Mouse (Mus musculus): Measurements from ENCODE around the gene Tmem123. TPM values are rescaled to one million over a fixed set of nuclear protein-coding genes. Genes with fewer than 3 reads are reported as not detected.

The Tmem123 gene
- polyA plus RNA-seq, 2 experiments: 23.3 to 45.2 TPM

DNA sequence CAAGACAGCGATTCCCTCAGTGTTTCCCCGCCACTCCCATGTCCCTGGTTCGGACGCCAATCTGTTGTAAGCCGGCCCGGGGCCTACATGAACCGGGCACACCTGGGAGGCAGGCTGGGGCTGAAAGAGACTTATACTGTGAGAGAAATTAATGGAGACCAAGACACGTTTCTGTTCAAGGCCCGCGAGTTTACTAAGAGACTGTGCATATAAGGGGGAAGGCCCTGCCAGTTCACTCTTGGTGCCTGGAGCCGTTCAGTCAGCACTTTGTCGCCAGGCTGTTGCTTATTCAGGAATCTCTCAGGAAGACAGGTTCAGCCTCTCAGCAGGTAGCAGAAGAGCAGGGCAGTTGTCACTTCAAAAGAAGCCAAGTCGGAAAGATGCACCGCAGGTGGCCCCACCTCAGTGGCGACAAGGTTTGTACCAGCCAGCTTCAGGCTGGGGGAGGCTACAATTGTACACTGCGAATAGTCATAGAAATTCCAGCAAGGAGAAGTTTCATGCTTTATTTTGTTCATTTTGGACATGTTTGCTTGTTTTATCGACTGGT is 1.9 kb upstream of the Tmem123 start:
- 78% methylated on average over 17 of the region's 17 CpGs for WGBS (ENCODE audit: insufficient replicate concordance)
- Histone ChIP-seq H3K4me2 (ENCODE audit: low read depth) (no peak overlapping the region), H3K4me1 (replicated peaks; ENCODE audit: control insufficient read depth in 2 of 2, insufficient read depth in 2 of 2, low read length in 1 of 2) (peaks cover 23 to 24% of the 10 kb centered on the region in 2 experiments)

GRCm38 (mm10) chr9:7762741-7763140 is 1.1 kb upstream of the Tmem123 start:
- no peaks in the 10 kb centered on the region for H3K27me3 ChIP-seq (ENCODE audit: control insufficient read depth, insufficient read depth, low read length)
- WGBS (ENCODE audit: insufficient replicate concordance): 71% methylated on average over 3 of the region's 3 CpGs
- TF ChIP-seq CTCF (IDR thresholded peaks at IDR 0.05; ENCODE audit: low read depth): no peak
- TF ChIP-seq EP300 (IDR thresholded peaks at IDR 0.05; ENCODE audit: low read depth): no peak
- no peak for DNase-seq (ENCODE audit: low read depth in 3 of 3, low spot score in 3 of 3)
- H3K9ac ChIP-seq (replicated peaks): peak overlapping the region; percentile 9; the same call in 1 of the 2 replicates
- no peak overlapping the region for H3K27ac ChIP-seq
- no peaks in the 10 kb centered on the region for H3K9me3 ChIP-seq (ENCODE audit: control insufficient read depth, low read length)
- H3K4me1 ChIP-seq (replicated peaks; ENCODE audit: control insufficient read depth in 2 of 2, insufficient read depth in 2 of 2, low read length in 1 of 2): peaks cover 24 to 30% of the 10 kb centered on the region in 2 experiments
- no peaks in the 10 kb centered on the region for H3K36me3 ChIP-seq (replicated peaks; ENCODE audit: control insufficient read depth, insufficient read depth, low read depth)
- peak overlapping the region; percentile 71 for H3K4me2 ChIP-seq (ENCODE audit: low read depth)
- no peak overlapping the region for H3K4me3 ChIP-seq (ENCODE audit: insufficient read depth in 1 of 2, low read depth in 2 of 2, low read length in 2 of 2)
- ATAC-seq (ENCODE audit: insufficient read depth): no peak

More for the DNA sequence above, 1.9 kb upstream of the Tmem123 start:
- DNase-seq (ENCODE audit: low read depth in 3 of 3, low spot score in 3 of 3) (no peak), ATAC-seq (ENCODE audit: insufficient read depth) (no peak)
- Histone ChIP-seq H3K36me3 (replicated peaks; ENCODE audit: control insufficient read depth, insufficient read depth, low read depth) (no peaks in the 10 kb centered on the region), H3K9me3 (ENCODE audit: control insufficient read depth, low read length) (no peaks in the 10 kb centered on the region), H3K27me3 (ENCODE audit: control insufficient read depth, insufficient read depth, low read length) (no peaks in the 10 kb centered on the region), H3K27ac (no peak overlapping the region), H3K4me3 (ENCODE audit: insufficient read depth in 1 of 2, low read depth in 2 of 2, low read length in 2 of 2) (no peak overlapping the region), H3K9ac (replicated peaks) (no peak overlapping the region)
- TF ChIP-seq CTCF (IDR thresholded peaks at IDR 0.05; ENCODE audit: low read depth) (no peak), EP300 (IDR thresholded peaks at IDR 0.05; ENCODE audit: low read depth) (no peak)

DNA sequence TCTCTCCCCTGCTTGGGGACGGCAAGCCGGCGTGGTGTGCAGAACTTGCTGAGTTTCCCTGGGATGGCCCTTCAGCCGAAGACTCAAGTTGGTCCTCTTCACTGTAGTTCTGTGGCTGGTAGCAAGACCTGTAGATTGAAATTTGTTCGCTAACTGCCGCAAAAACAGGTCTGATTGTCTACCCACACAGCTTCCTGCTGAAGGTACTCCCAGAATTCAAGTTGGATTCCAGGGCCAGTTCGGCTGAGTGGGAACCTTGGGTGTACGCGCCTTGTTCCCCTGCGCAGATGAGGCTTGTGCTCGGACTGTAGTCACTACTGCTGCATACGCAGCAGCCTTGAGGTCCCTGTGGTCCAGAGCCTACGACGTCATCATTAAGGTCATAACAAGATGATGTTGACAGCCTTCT is 626 bp downstream of the Tmem123 start:
- WGBS (ENCODE audit: insufficient replicate concordance): under 1% methylated on average over 14 of the region's 14 CpGs

DNA sequence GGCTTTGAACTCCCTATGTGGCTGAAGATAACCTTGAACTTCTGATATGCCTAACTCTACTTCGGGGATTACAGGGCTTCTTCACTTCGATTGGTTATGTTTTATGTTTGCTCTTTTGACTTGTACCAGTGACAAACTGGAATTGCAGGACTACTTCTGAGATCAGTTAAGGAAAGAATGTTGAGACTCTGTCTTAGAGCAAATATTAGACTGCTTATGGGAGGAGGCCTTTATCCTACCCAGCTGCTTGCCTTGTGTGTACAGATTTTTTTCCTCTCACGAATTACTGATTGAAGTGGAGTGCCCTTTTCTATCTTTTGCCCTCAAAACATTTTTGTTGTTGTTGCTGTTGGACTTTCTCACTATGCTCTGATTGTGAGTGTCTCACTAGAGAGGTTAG is 1.4 kb downstream of the Tmem123 start:
- Histone ChIP-seq H3K36me3 (replicated peaks; ENCODE audit: control insufficient read depth, insufficient read depth, low read depth) (no peaks in the 10 kb centered on the region; the same call in 1 of the 2 replicates), H3K27ac (peak overlapping the region; percentile 16), H3K4me3 (ENCODE audit: insufficient read depth in 1 of 2, low read depth in 2 of 2, low read length in 2 of 2) (peak overlapping the region; percentile 76 to 89; a peak in 3 of 4 replicates), H3K9ac (replicated peaks) (peak overlapping the region; percentile 83), H3K4me1 (replicated peaks; ENCODE audit: control insufficient read depth in 2 of 2, insufficient read depth in 2 of 2, low read length in 1 of 2) (peaks cover 24 to 30% of the 10 kb centered on the region in 2 experiments), H3K27me3 (ENCODE audit: control insufficient read depth, insufficient read depth, low read length) (no peaks in the 10 kb centered on the region), H3K9me3 (ENCODE audit: control insufficient read depth, low read length) (no peaks in the 10 kb centered on the region), H3K4me2 (ENCODE audit: low read depth) (peak overlapping the region; percentile 77)
- DNase-seq (ENCODE audit: low read depth in 3 of 3, low spot score in 3 of 3) (no peak), ATAC-seq (ENCODE audit: insufficient read depth) (no peak)
- 18% methylated on average over 3 of the region's 3 CpGs for WGBS (ENCODE audit: insufficient replicate concordance)
- TF ChIP-seq EP300 (IDR thresholded peaks at IDR 0.05; ENCODE audit: low read depth): no peak
- TF ChIP-seq CTCF (IDR thresholded peaks at IDR 0.05; ENCODE audit: low read depth): no peak

More for the DNA sequence above, 626 bp downstream of the Tmem123 start:
- Histone ChIP-seq H3K36me3 (replicated peaks; ENCODE audit: control insufficient read depth, insufficient read depth, low read depth) (no peaks in the 10 kb centered on the region), H3K4me2 (ENCODE audit: low read depth) (peak overlapping the region; percentile 77), H3K27ac (peak overlapping the region; percentile 53), H3K4me1 (replicated peaks; ENCODE audit: control insufficient read depth in 2 of 2, insufficient read depth in 2 of 2, low read length in 1 of 2) (peaks cover 24 to 30% of the 10 kb centered on the region in 2 experiments), H3K9ac (replicated peaks) (peak overlapping the region; percentile 83), H3K4me3 (ENCODE audit: insufficient read depth in 1 of 2, low read depth in 2 of 2, low read length in 2 of 2) (peak overlapping the region; percentile 76 to 89), H3K27me3 (ENCODE audit: control insufficient read depth, insufficient read depth, low read length) (no peaks in the 10 kb centered on the region), H3K9me3 (ENCODE audit: control insufficient read depth, low read length) (no peaks in the 10 kb centered on the region)
- peak; percentile 40 to 60 (median 44) for DNase-seq (ENCODE audit: low read depth in 3 of 3, low spot score in 3 of 3)
- peak; percentile 24 for ATAC-seq (ENCODE audit: insufficient read depth)
- TF ChIP-seq CTCF (IDR thresholded peaks at IDR 0.05; ENCODE audit: low read depth) (no peak), EP300 (IDR thresholded peaks at IDR 0.05; ENCODE audit: low read depth) (no peak)

DNA sequence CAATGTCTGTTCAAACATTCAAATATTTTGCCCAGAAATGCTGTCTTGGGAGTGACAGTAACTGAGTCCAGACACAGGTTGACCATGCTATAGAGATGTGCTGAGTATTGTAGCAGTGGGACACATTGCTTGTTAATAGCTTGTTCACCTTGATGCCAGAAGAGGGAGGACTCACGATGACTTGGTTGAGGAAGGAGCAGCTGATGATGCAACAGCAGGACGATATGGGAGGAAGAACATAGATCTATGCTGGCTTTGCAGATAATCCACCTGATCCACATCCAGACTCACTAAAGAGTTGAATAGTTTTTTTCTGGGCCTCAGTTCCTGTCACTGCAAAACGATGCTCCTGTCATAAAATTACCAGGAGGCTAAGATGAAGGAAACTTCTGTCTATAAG is 2.7 kb downstream of the Tmem123 start:
- no peak overlapping the region for H3K9ac ChIP-seq (replicated peaks)

More for the DNA sequence above, 2.7 kb downstream of the Tmem123 start:
- Histone ChIP-seq H3K36me3 (replicated peaks; ENCODE audit: control insufficient read depth, insufficient read depth, low read depth) (no peaks in the 10 kb centered on the region; the same call in 1 of the 2 replicates), H3K4me3 (ENCODE audit: insufficient read depth in 1 of 2, low read depth in 2 of 2, low read length in 2 of 2) (no peak overlapping the region), H3K4me2 (ENCODE audit: low read depth) (no peak overlapping the region), H3K9me3 (ENCODE audit: control insufficient read depth, low read length) (no peaks in the 10 kb centered on the region), H3K4me1 (replicated peaks; ENCODE audit: control insufficient read depth in 2 of 2, insufficient read depth in 2 of 2, low read length in 1 of 2) (peaks cover 24 to 30% of the 10 kb centered on the region in 2 experiments), H3K27ac (no peak overlapping the region), H3K27me3 (ENCODE audit: control insufficient read depth, insufficient read depth, low read length) (no peaks in the 10 kb centered on the region)
- 24% methylated on average over 3 of the region's 3 CpGs for WGBS (ENCODE audit: insufficient replicate concordance)
- no peak for DNase-seq (ENCODE audit: low read depth in 3 of 3, low spot score in 3 of 3)
- ATAC-seq (ENCODE audit: insufficient read depth): no peak
- TF ChIP-seq EP300 (IDR thresholded peaks at IDR 0.05; ENCODE audit: low read depth): no peak
- TF ChIP-seq CTCF (IDR thresholded peaks at IDR 0.05; ENCODE audit: low read depth): peak; percentile 39
